Mouse (Mus musculus) thymus, postnatal 0 days (tissue): Measurements from ENCODE around the gene Lrrc49. TPM values are rescaled to one million over a fixed set of nuclear protein-coding genes. Genes with fewer than 3 reads are reported as not detected.

Experiments used
- DNase-seq: peaks from one replicate; pipeline ENCODE4 v3.0.0-alpha.2; 2015; ENCODE audit warnings: low spot score
- polyA plus RNA-seq: library from polyadenylated mRNA; unstranded; fragments of >200 nt; fragmentation: Nextera tagmentation; extraction: Ambion mirVana; gene quantifications from 2 replicates; pipeline ENCODE4 v1.2.1, GENCODE M21; 2015

Gene Lrrc49
- polyA plus RNA-seq, 1 experiment from 2014 or later: 2.4 TPM

GRCm38 (mm10) chr9:60545361-60546096 is 142.4 kb downstream of the Lrrc49 start:
- no peak for DNase-seq

GRCm38 (mm10) chr9:60543422-60544015 is 144.4 kb downstream of the Lrrc49 start:
- no peak for DNase-seq

GRCm38 (mm10) chr9:60530310-60530709 is 157.6 kb downstream of the Lrrc49 start:
- no peak for DNase-seq

- DNase-seq: no peak
Observed at GRCm38 (mm10) chr9:60529348-60530243, 158.4 kb downstream of the Lrrc49 start.

- no peak for DNase-seq
Observed at GRCm38 (mm10) chr9:60528269-60528668, 159.7 kb downstream of the Lrrc49 start.

DNA sequence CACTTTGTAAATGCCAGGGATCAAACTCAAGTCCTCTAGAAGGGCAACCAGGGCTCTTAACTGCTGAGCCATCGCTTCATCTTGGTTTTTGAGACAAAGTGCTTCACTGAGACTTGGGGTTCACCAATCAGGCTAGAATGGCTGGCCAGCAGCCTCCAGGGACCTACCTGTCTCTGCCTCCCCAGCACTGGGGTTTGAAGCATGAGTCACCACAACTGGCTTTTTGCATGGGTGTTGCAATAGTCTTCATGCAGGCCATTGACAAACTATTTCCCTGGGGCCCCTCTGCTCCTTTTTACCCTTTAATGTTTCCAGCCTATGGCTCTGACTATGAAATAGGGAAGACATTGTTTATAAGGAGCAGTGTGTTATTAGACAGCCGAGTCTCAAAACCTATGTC is 160.1 kb downstream of the Lrrc49 start:
- DNase-seq: no peak

GRCm38 (mm10) chr9:60527051-60527450 is 160.9 kb downstream of the Lrrc49 start:
- no peak for DNase-seq

DNA sequence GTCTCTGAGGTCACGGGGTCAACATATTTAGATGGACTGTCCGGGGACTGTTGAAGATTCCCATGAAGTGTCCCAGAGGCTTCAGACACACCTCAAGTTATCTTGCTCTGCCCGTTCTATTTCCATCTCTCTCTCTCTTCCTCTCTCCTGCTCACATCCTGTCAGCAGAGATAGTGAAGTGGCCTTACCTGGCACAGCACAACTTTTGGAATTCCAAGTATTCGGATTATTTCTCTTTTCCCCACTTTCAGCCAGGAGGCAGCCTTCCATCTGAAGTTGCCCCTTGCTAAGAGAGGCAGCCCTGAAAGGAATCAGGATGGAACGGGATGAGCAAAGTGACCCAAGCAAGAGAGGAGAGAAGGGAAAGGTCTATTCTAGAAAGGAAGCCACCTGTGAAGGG is 161.8 kb downstream of the Lrrc49 start:
- DNase-seq: no peak

GRCm38 (mm10) chr9:60521806-60522264 is 166.1 kb downstream of the Lrrc49 start, which contains the start of gene Thsd4:
Gene Thsd4 (minus strand): TSS chr9:60522046.
- peak; percentile 48 for DNase-seq

DNA sequence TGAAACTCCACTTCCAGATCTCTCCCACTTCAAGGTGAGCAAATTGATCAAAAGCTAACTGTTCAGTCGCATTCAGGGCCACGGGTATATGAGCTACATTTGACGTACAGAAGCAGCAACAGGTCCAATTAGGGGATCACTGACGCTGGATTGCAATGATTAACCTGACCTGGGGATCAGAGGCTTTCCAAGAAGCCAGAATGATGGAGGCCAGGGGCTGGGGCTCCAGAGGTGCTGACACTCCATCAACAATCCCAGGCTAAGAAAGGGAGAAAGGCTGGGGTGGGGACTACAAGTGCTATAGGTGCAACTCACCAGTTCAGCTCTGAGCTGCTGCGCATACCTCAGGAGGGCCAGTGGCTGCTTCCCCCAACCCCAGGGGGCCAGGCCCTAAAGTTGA is 166.8 kb downstream of the Lrrc49 start:
- DNase-seq: no peak

- DNase-seq: no peak
Observed at GRCm38 (mm10) chr9:60519601-60520000, 168.4 kb downstream of the Lrrc49 start.

Other genes with a start within 250 kb of the Lrrc49 start
- 1.2 and 1.7 TPM in 2 replicates for gene Thsd4, start 166.1 kb downstream of the Lrrc49 start, polyA plus RNA-seq
- 1.4 and 1.9 TPM in 2 replicates for gene Larp6, start 24.8 kb upstream of the Lrrc49 start, polyA plus RNA-seq
- gene Uaca, start 106.4 kb upstream of the Lrrc49 start, polyA plus RNA-seq: 11.7 and 12.4 TPM in 2 replicates